Mouse (Mus musculus) erythroblast, embryonic 14.5 days (primary cell): ENCODE measurements around the gene Ism1.

ENCODE experiments used
- GATA1 ChIP-seq: IDR thresholded peaks from 2 replicates; pipeline ENCODE4 v1.6.1; 2012; ENCODE audit warnings: low read length, inconsistent platforms, mixed read lengths
- TAL1 ChIP-seq: IDR thresholded peaks from 3 replicates; pipeline ENCODE4 v1.6.1; 2012; ENCODE audit warnings: low read length, inconsistent platforms, mixed read lengths

DNA sequence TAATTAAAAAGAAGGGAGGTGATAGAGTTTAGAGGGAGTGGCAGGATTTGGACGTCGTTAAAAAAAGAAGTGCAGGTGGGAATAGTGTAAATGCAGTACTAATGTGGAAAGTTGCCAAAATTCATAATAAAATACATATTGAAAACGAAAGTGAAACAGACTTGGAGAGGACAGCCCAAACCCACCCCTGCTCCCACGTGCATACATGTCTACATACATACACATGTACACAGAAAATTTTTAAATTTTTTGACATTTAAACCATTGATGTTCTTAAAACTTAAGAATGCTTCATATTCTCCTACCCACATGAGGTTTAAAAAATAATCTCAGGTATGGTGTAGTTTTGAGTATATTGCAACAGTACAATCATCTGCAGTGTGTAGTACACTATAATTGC lies 49.2 kb upstream of the Ism1 start:
- TF ChIP-seq GATA1 (no peak), TAL1 (no peak)
